In genomic region chr4:82142391-82142790, GRCm38 (mm10) we compare ENCODE assay signal across 23 mouse cellular contexts.
"Had no signal": no experiment of that assay in that cellular context is flagged by ENCODE, and none has a peak within 500 bp of the region (broad histone marks: within the 10 kb centered on the region; RNA-seq: fewer than 3 reads in every experiment).

No protein-coding gene starts in this region.

- DNase-seq: kidney, adult 18-20 months; layer of hippocampus, adult 9-11 months; liver, postnatal 0 days; lung, postnatal 10 days; lung, postnatal 36 days; midbrain, embryonic 14.5 days; right cerebral cortex, adult 18-20 months; right cerebral cortex, postnatal 14 days; spleen, adult 18-20 months; thymus, adult 2 months; thymus, postnatal 14 days; thymus, postnatal 4 days had no signal

- H3K4me2 ChIP-seq: limb, embryonic 15.5 days; liver, embryonic 11.5 days; lung, embryonic 15.5 days; neural tube, embryonic 12.5 days; neural tube, embryonic 15.5 days had no signal

- H3K27ac ChIP-seq: layer of hippocampus, adult 2 months; limb, embryonic 15.5 days; liver, embryonic 14.5 days; lung, embryonic 15.5 days; midbrain, embryonic 10.5 days; neural tube, embryonic 12.5 days; neural tube, embryonic 15.5 days; stomach, postnatal 0 days had no signal

- H3K9ac ChIP-seq: limb, embryonic 15.5 days; liver, embryonic 14.5 days; liver, postnatal 0 days; lung, embryonic 15.5 days; neural tube, embryonic 12.5 days; neural tube, embryonic 15.5 days had no signal

- ATAC-seq: intestine, embryonic 16.5 days; liver, postnatal 0 days had no signal

- H3K9me3 ChIP-seq: limb, embryonic 15.5 days; lung, embryonic 15.5 days; midbrain, embryonic 10.5 days; neural tube, embryonic 12.5 days; neural tube, embryonic 15.5 days had no signal

- H3K4me1 ChIP-seq: limb, embryonic 15.5 days; lung, embryonic 15.5 days; megakaryocyte, embryonic 14.5 days; midbrain, embryonic 10.5 days; neural tube, embryonic 12.5 days; neural tube, embryonic 15.5 days had no signal

- H3K36me3 ChIP-seq: limb, embryonic 15.5 days; lung, embryonic 15.5 days; midbrain, embryonic 10.5 days; neural tube, embryonic 12.5 days; neural tube, embryonic 15.5 days had no signal

- H3K4me3 ChIP-seq: layer of hippocampus, adult 2 months; limb, embryonic 15.5 days; lung, embryonic 15.5 days; megakaryocyte, embryonic 14.5 days; midbrain, embryonic 10.5 days; neural tube, embryonic 12.5 days; neural tube, embryonic 15.5 days had no signal

- H3K27me3 ChIP-seq: limb, embryonic 15.5 days; lung, embryonic 15.5 days; megakaryocyte, embryonic 14.5 days; neural tube, embryonic 12.5 days; neural tube, embryonic 15.5 days had no signal
